Mouse (Mus musculus) embryonic fibroblast, embryonic 13.5 days (primary cell): ENCODE results near the gene Gm15737.

Source experiments
- CTCF ChIP-seq: IDR thresholded peaks from 2 replicates; pipeline ENCODE4 v1.5.1; 2011; ENCODE audit warnings: mild to moderate bottlenecking, control low read depth, low read length, moderate library complexity, borderline replicate concordance; ENCODE audit not compliant: insufficient read depth
- POLR2A ChIP-seq: IDR thresholded peaks from 2 replicates; pipeline ENCODE4 v1.6.1; 2011; ENCODE audit warnings: low read depth, mild to moderate bottlenecking, control low read depth, low read length, moderate library complexity

DNA sequence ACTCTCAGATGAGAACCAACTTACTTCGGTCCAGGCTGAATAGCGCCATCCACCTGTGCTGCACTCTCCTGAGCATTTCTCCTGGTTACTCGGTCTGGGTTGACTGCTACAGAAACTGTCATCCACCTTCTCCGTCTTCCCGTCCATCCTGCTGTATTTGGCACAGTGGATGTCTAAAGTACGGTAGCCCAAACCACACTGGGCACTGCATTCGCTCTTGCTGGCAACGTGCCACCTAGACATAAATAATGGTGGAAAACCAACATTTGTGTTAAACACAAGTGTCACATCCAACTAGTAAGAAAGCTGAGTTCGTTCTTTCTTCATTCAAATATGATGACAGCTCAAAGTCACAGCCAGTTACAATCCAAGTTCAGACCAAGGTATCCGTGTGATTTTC lies 3.6 kb downstream of the Gm15737 start:
- no peak for TF ChIP-seq POLR2A
- TF ChIP-seq CTCF = no peak
